Comparison of ENCODE assay signal across 13 mouse cellular contexts in the genomic region with DNA sequence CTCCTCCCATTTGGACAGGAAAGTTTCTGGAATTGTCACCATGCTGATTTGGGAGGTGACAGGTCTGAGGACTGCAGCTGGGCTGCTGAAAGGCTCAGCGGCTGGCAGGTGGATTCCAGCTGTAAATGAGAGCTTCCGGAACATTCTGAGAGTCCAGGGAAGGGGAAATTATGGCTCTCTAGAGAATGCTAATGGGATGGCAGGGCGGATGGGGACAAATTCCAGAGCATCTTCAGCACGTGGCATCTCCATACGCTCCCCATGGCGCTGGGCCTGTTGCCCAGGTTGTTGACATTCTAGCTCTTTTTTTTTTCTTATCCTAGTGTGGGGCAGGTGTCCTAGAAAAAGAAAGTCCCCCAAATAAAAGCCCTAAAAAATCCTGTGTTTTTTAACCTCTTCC. TPM values are rescaled to one million over a fixed set of nuclear protein-coding genes. Genes with fewer than 3 reads are reported as not detected.
DNase-seq lines count a peak whose midpoint lies in the region; ATAC-seq and TF ChIP-seq lines count a peak whose summit lies in the region.
"Had no signal": no experiment of that assay in that cellular context is flagged by ENCODE, and none has a peak within 500 bp of the region (broad histone marks: within the 10 kb centered on the region; RNA-seq: fewer than 3 reads in every experiment).

No protein-coding gene starts in this region.

- no peak for TF ChIP-seq POLR2A in kidney, adult 2 months (IDR thresholded peaks at IDR 0.05; ENCODE audit: low read depth, low read length)

- no peaks in the 10 kb centered on the region for H3K27me3 ChIP-seq in kidney, adult 2 months (replicated peaks; ENCODE audit: control insufficient read depth, insufficient read depth, low read length)
- 0 out of 2 replicates have a peak, but pooled peaks cover 4% of the 10 kb centered on the region for H3K27me3 ChIP-seq in kidney, embryonic 15.5 days

- no peak for TF ChIP-seq CTCF in kidney, adult 2 months (conservative IDR thresholded peaks at IDR 0.05; ENCODE audit: insufficient read depth, insufficient read length, low read depth, low read length)

- no peaks in the 10 kb centered on the region for H3K9me3 ChIP-seq in kidney, embryonic 15.5 days (replicated peaks)
- H3K9me3 ChIP-seq: megakaryocyte, embryonic 14.5 days; neural tube, embryonic 13.5 days had no signal

- no peak for DNase-seq in frontal cortex, adult 2 months (ENCODE audit: extremely low spot score in 1 of 2, low spot score in 1 of 2)
- peak; percentile 49 for DNase-seq in kidney, adult 2 months
- DNase-seq in R1 (ENCODE audit: low read depth, low spot score), result peak; percentile 74
- peak; percentile 72 to 76 for DNase-seq in cerebellum, postnatal 10 days
- no peak for DNase-seq in spleen, postnatal 10 days (ENCODE audit: low spot score in 2 of 2)
- DNase-seq: liver; lung, adult 2 months had no signal

- no peak overlapping the region for H3K9ac ChIP-seq in kidney, embryonic 15.5 days
- H3K9ac ChIP-seq: hindbrain, embryonic 14.5 days; neural tube, embryonic 13.5 days had no signal

- 0 out of 2 replicates have a peak, but pooled peaks have one; percentile 32 for ATAC-seq in frontal cortex, adult (ENCODE audit: low TSS enrichment)
- ATAC-seq in kidney, embryonic 15.5 days (replicated peaks; ENCODE audit: low FRiP score), result no peak

- no peak overlapping the region for H3K27ac ChIP-seq in kidney, adult 2 months (ENCODE audit: insufficient read depth, low read depth, low read length)
- H3K27ac ChIP-seq in kidney, embryonic 15.5 days, result no peak overlapping the region
- H3K27ac ChIP-seq: hindbrain, embryonic 14.5 days; neural tube, embryonic 13.5 days had no signal

- H3K36me3 ChIP-seq in kidney, adult 2 months (ENCODE audit: control insufficient read depth, insufficient read depth, low read length), result no peaks in the 10 kb centered on the region
- H3K36me3 ChIP-seq in kidney, embryonic 15.5 days, result peaks cover 10% of the 10 kb centered on the region

- H3K4me1 ChIP-seq in kidney, adult 2 months (ENCODE audit: control insufficient read depth, insufficient read depth, low read length), result no peaks in the 10 kb centered on the region
- peaks cover 31% of the 10 kb centered on the region for H3K4me1 ChIP-seq in kidney, embryonic 15.5 days

- 34% methylated on average over 6 of the region's 6 CpGs for WGBS in kidney, adult 2 months
- WGBS in kidney, embryonic 15.5 days, result 45% methylated on average over 6 of the region's 6 CpGs

- H3K4me2 ChIP-seq in kidney, embryonic 15.5 days, result no peak overlapping the region
- H3K4me2 ChIP-seq: hindbrain, embryonic 14.5 days; neural tube, embryonic 13.5 days had no signal

- H3K4me3 ChIP-seq in kidney, adult 2 months (ENCODE audit: insufficient read depth, low read depth, low read length), result no peak overlapping the region
- H3K4me3 ChIP-seq in kidney, embryonic 15.5 days (replicated peaks), result no peak overlapping the region
- H3K4me3 ChIP-seq: erythroblast, embryonic 14.5 days; megakaryocyte, embryonic 14.5 days; neural tube, embryonic 13.5 days had no signal

RNA-seq across cellular contexts. Expression of a gene that starts 11.3 kb away (rescaled TPM):
- polyA plus RNA-seq in frontal cortex, adult 2 months (2012; rRNA removed), result 18.7 and 22.4 TPM in 2 replicates
- 32.8 and 33.0 TPM in 2 replicates for polyA plus RNA-seq in kidney, adult 2 months (2012; rRNA removed)
- polyA plus RNA-seq in kidney, embryonic 15.5 days (2015; fragmentation: Nextera tagmentation; extraction: Ambion mirVana), result 15.6 and 19.5 TPM in 2 replicates

RNA-seq across cellular contexts. Expression of a gene that starts 11.6 kb away (rescaled TPM):
- polyA plus RNA-seq in frontal cortex, adult 2 months (2012; rRNA removed), result 336 and 372 TPM in 2 replicates
- polyA plus RNA-seq in kidney, adult 2 months (2012; rRNA removed), result 897 and 907 TPM in 2 replicates
- 470 and 471 TPM in 2 replicates for polyA plus RNA-seq in kidney, embryonic 15.5 days (2015; fragmentation: Nextera tagmentation; extraction: Ambion mirVana)

RNA-seq across cellular contexts. Expression of a gene that starts 28.2 kb away (rescaled TPM):
- polyA plus RNA-seq in frontal cortex, adult 2 months (2012; rRNA removed), result 5.9 and 7.4 TPM in 2 replicates
- 19.2 and 27.1 TPM in 2 replicates for polyA plus RNA-seq in kidney, adult 2 months (2012; rRNA removed)
- polyA plus RNA-seq in kidney, embryonic 15.5 days (2015; fragmentation: Nextera tagmentation; extraction: Ambion mirVana), result 6.5 and 7.1 TPM in 2 replicates

RNA-seq across cellular contexts. Expression of a gene that starts 35.4 kb away (rescaled TPM):
- 145 and 149 TPM in 2 replicates for polyA plus RNA-seq in frontal cortex, adult 2 months (2012; rRNA removed)
- 43.6 and 55.2 TPM in 2 replicates for polyA plus RNA-seq in kidney, adult 2 months (2012; rRNA removed)
- 46.5 and 54.6 TPM in 2 replicates for polyA plus RNA-seq in kidney, embryonic 15.5 days (2015; fragmentation: Nextera tagmentation; extraction: Ambion mirVana)

RNA-seq across cellular contexts. Expression of a gene that starts 40.9 kb away (rescaled TPM):
- polyA plus RNA-seq in frontal cortex, adult 2 months (2012; rRNA removed), result 3.5 and 4.2 TPM in 2 replicates
- polyA plus RNA-seq in kidney, adult 2 months (2012; rRNA removed), result 1.9 and 2.3 TPM in 2 replicates
- polyA plus RNA-seq in kidney, embryonic 15.5 days (2015; fragmentation: Nextera tagmentation; extraction: Ambion mirVana), result 1.7 and 1.8 TPM in 2 replicates

Comparison
In these comparisons a context has a peak if more than half of its experiments do, and no peak if none do; other contexts are left out.
1. DNase-seq: peak in kidney, adult 2 months (single experiment), R1 (single experiment) and cerebellum, postnatal 10 days (2 of 2); none in frontal cortex, adult 2 months (0 of 2) and spleen, postnatal 10 days (0 of 2).